Mouse (Mus musculus) liver, postnatal 0 days (tissue): ENCODE results near the gene Tsnaxip1. TPM values are rescaled to one million over a fixed set of nuclear protein-coding genes. Genes with fewer than 3 reads are reported as not detected.
A peak's percentile ranks its signal among the peaks of the same experiment; 100 is the strongest.

Experiments
- ATAC-seq: fragments of 200-750 bp; cut with Nextera tagmentation; 2 replicates; pipeline ENCODE4 v1.8.0; 2017; ENCODE audit warnings: mild to moderate bottlenecking, moderate library complexity
- DNase-seq: peaks from one replicate; pipeline ENCODE4 v3.0.0-alpha.2; 2016
- H3K27ac ChIP-seq: fragments of 300-500 bp; sonication (generic); 2 replicates; pipeline ENCODE4 v1.5.1; 2014; ENCODE audit warnings: antibody characterized with exemption, moderate library complexity, mild to moderate bottlenecking, low read depth
- H3K27me3 ChIP-seq: fragments of 300-500 bp; sonication (generic); 2 replicates; pipeline ENCODE4 v1.6.1; 2014; ENCODE audit warnings: low read length, control low read depth, mixed read lengths; ENCODE audit not compliant: insufficient read depth
- H3K36me3 ChIP-seq: fragments of 300-500 bp; sonication (generic); replicated peaks from 2 replicates; pipeline ENCODE4 v1.6.1; 2014; ENCODE audit warnings: mild to moderate bottlenecking, control low read depth, low read length, moderate library complexity, mixed read lengths; ENCODE audit not compliant: insufficient read depth
- H3K4me1 ChIP-seq: fragments of 300-500 bp; sonication (generic); 2 replicates; pipeline ENCODE4 v1.6.1; 2014; ENCODE audit warnings: antibody characterized with exemption, mild to moderate bottlenecking, control low read depth; ENCODE audit not compliant: insufficient read depth
- H3K4me2 ChIP-seq: fragments of 300-500 bp; sonication (generic); 2 replicates; pipeline ENCODE4 v1.6.1; 2014; ENCODE audit warnings: low read depth, mild to moderate bottlenecking, low read length, moderate library complexity, mixed read lengths
- H3K4me3 ChIP-seq: fragments of 300-500 bp; sonication (generic); 2 replicates; pipeline ENCODE4 v1.5.1; 2014; ENCODE audit warnings: low read depth, low read length
- H3K9ac ChIP-seq: fragments of 300-500 bp; sonication (generic); replicated peaks from 2 replicates; pipeline ENCODE4 v1.6.1; 2014; ENCODE audit warnings: mild to moderate bottlenecking, moderate library complexity
- H3K9me3 ChIP-seq: fragments of 300-500 bp; sonication (generic); 2 replicates; pipeline ENCODE4 v1.6.1; 2016; ENCODE audit warnings: mild to moderate bottlenecking, control low read depth, low read length, mixed read lengths
- CTCF ChIP-seq: sonication (generic); IDR thresholded peaks from 2 replicates; pipeline ENCODE4 v1.5.1; 2016; ENCODE audit warnings: antibody characterized with exemption, low read depth
- EP300 ChIP-seq: IDR thresholded peaks from 2 replicates; pipeline ENCODE4 v1.6.1; 2016; ENCODE audit warnings: antibody characterized with exemption, low read depth, mild to moderate bottlenecking
- WGBS: fragments of 180-500 bp; shearing (Covaris S2); extraction: QIAGEN DNeasy Blood & Tissue Kit; methylation state at CpG from one replicate; pipeline ENCODE4 v1.1.7; 2014; ENCODE audit not compliant: insufficient replicate concordance; 5-methylcytosine and 5-hydroxymethylcytosine counted together
- polyA plus RNA-seq: library from polyadenylated mRNA; unstranded; fragments of >200 nt; fragmentation: Nextera tagmentation; extraction: Ambion mirVana; gene quantifications from 2 replicates; pipeline ENCODE4 v1.2.1, GENCODE M21; 2015

Gene Tsnaxip1
- polyA plus RNA-seq, 1 experiment from 2014 or later: not detected

DNA sequence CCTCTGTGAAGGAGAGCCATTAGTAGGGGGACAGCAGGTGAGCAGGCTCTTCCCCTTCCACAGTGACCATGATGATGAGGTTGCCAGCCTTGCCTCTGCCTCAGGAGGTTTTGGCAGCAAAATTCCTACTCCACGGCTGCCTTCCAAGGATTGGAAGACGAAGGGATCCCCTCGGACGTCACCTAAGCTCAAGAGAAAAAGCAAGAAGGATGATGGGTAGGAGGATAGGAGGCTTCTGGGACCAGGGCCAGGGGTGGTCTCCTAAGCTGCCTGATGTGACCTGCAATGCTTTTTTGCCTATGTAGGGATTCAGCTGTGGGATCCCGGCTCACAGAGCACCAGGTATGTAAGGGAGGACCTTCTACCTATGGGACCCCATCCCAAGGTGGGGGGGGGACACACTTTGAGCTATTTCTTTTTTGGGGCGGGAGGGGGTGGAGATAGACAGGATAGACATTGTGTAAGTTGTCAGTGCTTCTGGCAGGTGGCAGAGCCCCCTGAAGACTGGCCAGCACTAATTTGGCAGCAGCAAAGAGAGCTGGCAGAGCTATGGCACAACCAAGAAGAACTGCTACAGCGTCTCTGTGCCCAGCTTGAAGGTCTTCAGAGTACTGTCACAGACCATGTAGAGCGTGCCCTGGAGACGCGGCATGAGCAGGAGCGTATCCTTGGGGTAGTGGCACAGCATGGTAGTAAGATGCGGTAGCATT is 62.4 kb downstream of the Tsnaxip1 start:
- peaks cover 75% of the 10 kb centered on the region for H3K36me3 ChIP-seq
- H3K4me2 ChIP-seq: no peak overlapping the region
- DNase-seq (no peak), ATAC-seq (no peak)
- no peaks in the 10 kb centered on the region for H3K27me3 ChIP-seq
- no peak overlapping the region for H3K9ac ChIP-seq
- 93% methylated on average over 12 of the region's 12 CpGs for WGBS
- H3K27ac ChIP-seq: no peak overlapping the region
- no peaks in the 10 kb centered on the region for H3K4me1 ChIP-seq
- no peak for TF ChIP-seq CTCF
- TF ChIP-seq EP300: no peak
- H3K4me3 ChIP-seq: no peak overlapping the region
- no peaks in the 10 kb centered on the region for H3K9me3 ChIP-seq

- no peak for DNase-seq
- Histone ChIP-seq H3K27ac (no peak overlapping the region), H3K9me3 (no peaks in the 10 kb centered on the region), H3K27me3 (no peaks in the 10 kb centered on the region), H3K9ac (no peak overlapping the region), H3K4me3 (no peak overlapping the region), H3K4me1 (no peaks in the 10 kb centered on the region), H3K36me3 (peaks cover 66% of the 10 kb centered on the region), H3K4me2 (no peak overlapping the region)
- 87% methylated on average over 6 of the region's 6 CpGs for WGBS
- TF ChIP-seq EP300 (no peak), CTCF (no peak)
- no peak for ATAC-seq
These were observed 63.3 kb downstream of the Tsnaxip1 start for GRCm38 (mm10) chr8:105890870-105891269.

DNA sequence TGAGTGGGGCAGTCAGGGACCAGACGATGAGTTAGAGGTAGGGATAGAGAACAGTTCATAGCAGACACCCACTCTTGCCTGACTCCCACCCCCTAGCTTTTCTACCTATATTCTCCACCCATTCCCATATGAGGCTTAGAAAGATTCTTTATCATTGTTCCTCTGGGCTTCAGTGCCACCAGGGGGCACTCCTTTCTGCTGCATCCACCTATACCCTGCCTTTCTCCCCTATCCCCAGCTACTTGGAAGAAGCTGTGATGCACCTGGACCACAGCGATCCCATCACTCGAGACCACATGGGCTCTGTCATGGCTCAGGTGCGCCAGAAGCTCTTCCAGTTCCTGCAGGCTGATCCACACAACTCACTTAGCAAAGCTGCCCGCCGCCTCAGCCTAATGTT is 64.9 kb downstream of the Tsnaxip1 start:
- Histone ChIP-seq H3K9ac (no peak overlapping the region), H3K4me1 (no peaks in the 10 kb centered on the region), H3K4me3 (no peak overlapping the region), H3K9me3 (no peaks in the 10 kb centered on the region), H3K27ac (no peak overlapping the region), H3K27me3 (no peaks in the 10 kb centered on the region), H3K4me2 (no peak overlapping the region), H3K36me3 (peaks cover 50% of the 10 kb centered on the region)
- 79% methylated on average over 6 of the region's 6 CpGs for WGBS
- ATAC-seq (no peak), DNase-seq (peak; percentile 32)
- TF ChIP-seq EP300 (no peak), CTCF (peak; percentile 67)

DNA sequence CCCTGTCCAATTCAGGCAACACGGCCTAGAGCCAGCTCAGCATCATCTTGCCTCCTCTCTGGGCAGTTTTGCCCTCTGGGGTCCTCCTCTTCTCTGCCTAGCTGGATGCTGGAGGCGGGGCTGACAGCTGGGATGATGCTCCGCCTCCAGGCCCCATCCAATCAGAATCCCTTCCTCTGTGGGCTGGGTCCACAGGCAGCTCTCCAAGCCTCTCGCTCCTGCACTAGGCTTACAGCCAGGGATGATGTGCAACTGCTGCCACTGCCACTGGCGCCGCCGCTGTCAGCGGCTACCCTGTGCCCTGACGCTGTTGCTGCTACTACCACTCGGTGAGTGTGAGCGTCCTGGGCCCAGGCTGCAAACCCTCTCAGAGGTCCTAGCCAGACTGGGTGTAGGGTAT is 65.8 kb downstream of the Tsnaxip1 start, which contains the start of gene Nrn1l:
TSS of gene Nrn1l (plus strand) at position 229 of the 400 bp plus-strand sequence.
- DNase-seq (peak; percentile 77), ATAC-seq (peak; percentile 92)
- H3K27ac ChIP-seq: no peak within 1 kb of the TSS
- no peaks in the 10 kb centered on the region for H3K4me1 ChIP-seq
- WGBS: 31% methylated on average over 11 of the region's 11 CpGs
- H3K4me3 ChIP-seq: no peak within 1 kb of the TSS
- no peak within 1 kb of the TSS for H3K4me2 ChIP-seq
- H3K27me3 ChIP-seq: no peaks in the 10 kb centered on the region
- H3K9me3 ChIP-seq: no peaks in the 10 kb centered on the region
- peaks cover 41% of the 10 kb centered on the region for H3K36me3 ChIP-seq
- H3K9ac ChIP-seq: no peak within 1 kb of the TSS
- 0 out of 2 replicates have a peak, but pooled peaks have one; percentile 15 for TF ChIP-seq CTCF
- no peak for TF ChIP-seq EP300

Other genes starting within 250 kb of the Tsnaxip1 start
- 6.2 and 6.8 TPM in 2 replicates for gene Ripor1, start 222.5 kb upstream of the Tsnaxip1 start, polyA plus RNA-seq
- gene Ctcf, start 191.2 kb upstream of the Tsnaxip1 start, polyA plus RNA-seq: 41.1 and 42.2 TPM in 2 replicates
- gene Agrp, start 190.3 kb upstream of the Tsnaxip1 start, polyA plus RNA-seq: 0.17 TPM in 1 of 2 replicates, not detected in the other
- gene Carmil2, start 141.5 kb upstream of the Tsnaxip1 start, polyA plus RNA-seq: 0.73 and 0.88 TPM in 2 replicates
- 20.6 and 22.4 TPM in 2 replicates for gene Acd, start 126.6 kb upstream of the Tsnaxip1 start, polyA plus RNA-seq
- gene Pard6a, start 126.6 kb upstream of the Tsnaxip1 start, polyA plus RNA-seq: 5.0 and 6.6 TPM in 2 replicates
- not detected in 2 replicates for gene 4933405L10Rik, start 120.1 kb upstream of the Tsnaxip1 start, polyA plus RNA-seq
- 2.9 and 3.3 TPM in 2 replicates for gene Enkd1, start 119.5 kb upstream of the Tsnaxip1 start, polyA plus RNA-seq
- gene Gfod2, start 69.1 kb upstream of the Tsnaxip1 start, polyA plus RNA-seq: 2.4 and 2.9 TPM in 2 replicates
- gene Ranbp10, start 381 bp upstream of the Tsnaxip1 start, polyA plus RNA-seq: 18.9 and 20.9 TPM in 2 replicates
- gene Cenpt, start 25.5 kb downstream of the Tsnaxip1 start, polyA plus RNA-seq: 8.9 and 9.0 TPM in 2 replicates
- gene Thap11, start 27.4 kb downstream of the Tsnaxip1 start, polyA plus RNA-seq: 19.6 and 21.5 TPM in 2 replicates
- gene Nutf2, start 32.8 kb downstream of the Tsnaxip1 start, polyA plus RNA-seq: 67.6 and 71.9 TPM in 2 replicates
- 5.8 and 7.2 TPM in 2 replicates for gene Edc4, start 53.1 kb downstream of the Tsnaxip1 start, polyA plus RNA-seq
- not detected in 2 replicates for gene Nrn1l, start 65.8 kb downstream of the Tsnaxip1 start, polyA plus RNA-seq
- gene Pskh1, start 72.7 kb downstream of the Tsnaxip1 start, polyA plus RNA-seq: 11.5 and 11.8 TPM in 2 replicates
- 0.16 and 0.31 TPM in 2 replicates for gene Ctrl, start 106.1 kb downstream of the Tsnaxip1 start, polyA plus RNA-seq
- gene Psmb10, start 110.7 kb downstream of the Tsnaxip1 start, polyA plus RNA-seq: 57.1 and 62.0 TPM in 2 replicates
- gene Lcat, start 115.7 kb downstream of the Tsnaxip1 start, polyA plus RNA-seq: 322 and 346 TPM in 2 replicates
- 5.1 and 5.2 TPM in 2 replicates for gene Slc12a4, start 138.4 kb downstream of the Tsnaxip1 start, polyA plus RNA-seq
- gene Dpep3, start 151.7 kb downstream of the Tsnaxip1 start, polyA plus RNA-seq: not detected in 2 replicates
- gene Dus2, start 163.6 kb downstream of the Tsnaxip1 start, polyA plus RNA-seq: 8.2 and 9.5 TPM in 2 replicates
- gene Dpep2nb, start 178.2 kb downstream of the Tsnaxip1 start, polyA plus RNA-seq: not detected in 2 replicates
- 13.0 and 14.7 TPM in 2 replicates for gene Ddx28, start 184.2 kb downstream of the Tsnaxip1 start, polyA plus RNA-seq
- gene Nfatc3, start 231.1 kb downstream of the Tsnaxip1 start, polyA plus RNA-seq: 2.3 TPM in 2 replicates